Mouse (Mus musculus): ENCODE data around the gene Fgf8.

Fgf8 gene

DNA sequence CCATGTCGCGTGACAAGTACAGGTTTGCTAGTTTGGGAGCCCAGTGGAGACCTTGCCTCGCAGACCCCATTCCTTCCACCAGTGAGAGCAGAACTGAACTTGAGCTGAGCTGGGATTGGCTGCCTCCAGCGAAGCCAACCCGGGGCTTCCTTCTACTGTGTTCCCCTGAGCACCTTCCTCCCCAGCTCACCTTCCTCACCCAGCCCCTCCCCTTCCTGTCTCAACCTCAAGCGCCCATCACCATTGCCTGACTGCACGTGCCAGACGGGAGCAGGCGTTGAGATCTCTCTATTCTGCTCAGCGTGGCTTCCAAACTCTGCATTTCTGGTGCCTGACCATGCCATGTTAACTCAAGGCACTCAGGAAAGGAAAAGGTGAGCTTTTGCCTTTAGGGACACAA, 15.5 kb downstream of the Fgf8 start:
- no peak for DNase-seq (ENCODE audit: extremely low spot score)

DNA sequence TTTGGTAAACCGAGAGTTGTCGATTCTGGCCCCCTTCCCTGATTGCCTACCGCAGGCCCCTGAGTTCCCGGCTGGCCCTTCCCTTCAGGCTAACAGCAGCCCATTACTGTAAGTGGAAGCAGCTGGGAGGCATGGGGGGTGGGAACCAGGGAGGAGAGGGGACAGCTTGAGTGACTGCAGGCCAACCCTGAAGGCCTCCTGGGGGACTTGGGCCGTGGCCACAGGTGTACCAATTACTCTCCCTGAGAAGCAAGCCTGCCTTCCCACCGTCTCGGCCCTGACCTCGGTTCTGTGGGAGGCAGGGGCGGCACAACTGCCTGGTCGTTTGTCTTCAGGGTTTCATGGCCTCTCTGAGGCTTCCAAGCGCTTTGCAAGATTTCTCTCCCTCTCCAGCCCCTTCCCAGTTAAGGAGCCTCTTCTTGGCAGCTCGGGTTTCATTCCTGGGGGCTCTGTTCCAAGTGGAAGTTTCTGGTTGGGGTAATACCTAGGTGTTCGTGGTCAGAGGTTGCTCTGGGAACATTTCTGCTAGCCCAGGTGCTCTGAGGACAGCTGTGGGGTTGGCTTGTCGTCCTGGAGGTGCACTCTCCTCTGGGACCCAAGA, 16.9 kb downstream of the Fgf8 start:
- DNase-seq (ENCODE audit: extremely low spot score), result peak; percentile 29

DNA sequence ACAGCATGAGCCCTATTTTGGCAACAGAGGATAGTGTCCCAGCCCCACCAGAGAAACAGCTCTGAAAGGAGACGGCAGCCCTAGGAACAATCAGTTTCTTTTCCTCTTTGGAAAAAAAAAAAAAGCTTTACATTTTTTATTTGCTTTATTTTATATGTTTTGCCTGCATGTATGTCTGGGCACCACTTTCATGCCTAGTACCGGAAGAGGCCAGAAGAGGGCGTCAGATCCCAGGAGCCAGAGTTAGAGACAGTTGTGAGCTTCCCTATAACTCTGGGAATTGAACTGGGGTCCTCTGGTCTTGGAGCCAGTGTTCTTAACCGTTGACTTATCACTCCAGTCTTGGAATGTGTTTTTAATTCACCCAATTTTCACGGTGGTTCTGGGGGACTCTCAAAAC, 20.5 kb downstream of the Fgf8 start:
- DNase-seq (ENCODE audit: extremely low spot score), result no peak

DNA sequence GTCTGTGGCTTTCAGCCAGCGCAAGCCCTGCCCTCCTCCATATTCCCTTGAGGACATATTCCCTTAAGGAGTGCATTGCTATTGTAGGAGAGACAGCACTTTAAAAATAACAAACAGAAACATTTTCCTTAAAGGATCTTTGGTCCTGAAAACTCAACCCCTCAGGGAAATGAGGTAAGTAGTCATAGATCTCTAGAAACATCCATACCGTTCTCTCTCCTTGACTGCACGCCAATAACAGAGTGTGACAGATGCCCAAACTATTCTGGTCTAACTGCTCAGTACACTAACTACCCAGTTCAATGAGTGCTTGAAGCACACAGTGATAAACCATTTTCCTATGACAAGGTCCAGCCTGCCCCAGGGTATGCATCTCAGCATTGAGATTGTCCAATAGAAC, 24.4 kb downstream of the Fgf8 start:
- no peak for DNase-seq (ENCODE audit: extremely low spot score)

DNA sequence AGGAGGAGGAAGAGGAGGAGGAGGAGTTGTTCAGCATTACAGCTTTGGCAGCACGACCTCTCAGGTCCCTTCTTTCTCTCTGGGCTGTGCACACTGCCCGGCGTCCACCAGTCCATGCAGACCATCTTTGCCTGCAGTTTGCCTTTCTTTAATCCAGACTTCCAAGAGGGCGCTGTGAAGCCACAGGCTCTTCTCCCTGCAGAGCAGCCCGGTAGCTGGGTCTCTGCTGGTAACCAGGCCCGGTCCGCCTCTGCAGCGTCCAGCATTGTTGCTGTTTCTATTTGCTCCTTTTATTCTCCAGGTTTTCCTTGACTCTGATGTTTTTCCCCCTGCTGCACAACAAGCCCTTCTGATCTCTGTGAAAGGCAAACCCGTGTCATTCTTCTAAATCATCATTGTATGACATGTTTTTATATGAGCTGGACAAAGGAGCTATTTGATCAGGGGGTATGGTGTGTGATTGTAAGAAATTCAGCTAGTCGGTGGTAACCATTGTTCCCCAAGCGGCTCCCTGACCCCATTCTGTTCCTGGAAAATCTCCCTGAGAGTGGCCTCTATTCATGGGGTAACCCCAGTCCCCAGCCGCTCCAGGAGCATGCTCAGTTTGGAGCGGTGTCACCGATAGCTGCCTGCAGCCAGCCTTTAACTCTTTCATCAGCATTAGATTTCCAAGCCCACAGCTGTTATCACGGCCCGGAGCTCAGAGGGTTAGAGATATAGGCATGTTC, 25.1 kb downstream of the Fgf8 start:
- peak; percentile 69 for DNase-seq (ENCODE audit: extremely low spot score)

DNA sequence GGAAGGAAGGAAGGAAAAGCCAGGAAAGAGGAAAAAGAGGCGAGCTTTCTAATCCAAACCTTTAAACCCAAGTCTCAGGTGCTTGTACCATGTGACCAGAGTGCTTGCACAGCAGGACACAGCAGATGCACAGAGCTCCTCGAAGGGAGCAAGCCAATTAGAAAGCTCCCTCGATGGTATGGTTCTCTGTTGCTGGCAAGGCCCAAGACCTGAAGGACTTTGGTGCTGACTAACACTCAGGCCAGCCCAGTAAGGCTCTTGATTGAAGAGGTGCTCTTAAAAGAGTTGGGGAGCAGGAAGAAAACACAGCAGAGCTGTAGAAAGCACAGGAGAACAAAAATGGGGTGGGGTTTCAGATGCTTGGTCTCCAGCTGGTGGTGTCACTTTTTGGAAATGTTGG, 34.0 kb downstream of the Fgf8 start:
- no peak for DNase-seq (ENCODE audit: extremely low spot score)

DNA sequence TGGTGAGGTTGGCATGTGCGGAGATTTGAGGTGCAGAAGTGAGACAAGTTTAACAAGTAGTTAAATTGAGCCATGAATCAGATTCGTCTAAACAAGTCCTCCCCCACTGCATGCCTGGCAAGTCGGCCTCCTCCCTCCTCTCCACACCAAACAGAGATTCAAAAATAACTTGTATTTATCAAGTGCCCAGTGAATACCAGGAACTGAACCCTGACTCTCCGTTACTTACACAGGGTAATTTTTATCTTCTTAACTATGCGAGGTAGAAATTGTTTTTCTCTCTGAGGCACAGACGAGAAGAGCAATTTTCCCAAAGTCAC, 46.5 kb downstream of the Fgf8 start:
- DNase-seq (ENCODE audit: extremely low spot score), result no peak

DNA sequence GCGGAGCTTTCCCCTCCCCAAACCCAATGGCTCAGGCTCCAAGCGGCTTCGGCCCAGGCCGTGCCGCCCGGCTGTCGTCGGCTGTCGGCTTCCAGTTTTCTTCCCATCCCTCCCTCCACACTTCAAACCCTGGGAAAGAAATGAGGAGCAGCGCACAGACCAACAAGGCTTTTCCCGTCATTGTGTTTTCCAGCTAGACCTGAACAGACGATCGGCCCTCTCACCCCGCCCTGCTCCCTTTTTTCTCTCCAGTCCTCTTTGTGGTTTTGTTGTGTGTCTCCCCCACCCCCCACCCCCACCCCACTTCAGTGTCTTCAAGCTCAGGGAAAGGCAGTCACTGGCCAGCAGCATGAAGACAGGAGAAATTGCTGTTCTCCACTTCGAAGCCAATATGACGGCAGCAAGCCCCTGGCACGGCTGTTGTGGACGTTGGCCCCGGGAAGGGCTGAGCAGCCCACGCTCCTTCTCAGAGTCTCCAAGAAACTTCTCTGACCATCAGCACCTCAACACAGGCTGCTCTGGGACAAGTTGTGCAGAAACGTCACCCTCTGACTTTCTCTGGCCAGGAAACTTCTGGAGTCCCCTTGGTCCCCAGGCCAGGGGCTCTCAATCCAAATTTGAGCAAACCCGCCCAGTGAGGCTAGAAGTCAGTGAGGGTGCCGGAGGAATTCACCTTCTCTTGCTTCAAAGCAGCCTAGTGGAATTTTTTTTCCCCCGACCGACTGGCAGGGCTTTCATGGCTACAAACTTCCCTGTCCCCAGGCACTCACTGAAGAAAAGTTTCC, 47.0 kb downstream of the Fgf8 start:
- DNase-seq (ENCODE audit: extremely low spot score), result peak; percentile 34

DNA sequence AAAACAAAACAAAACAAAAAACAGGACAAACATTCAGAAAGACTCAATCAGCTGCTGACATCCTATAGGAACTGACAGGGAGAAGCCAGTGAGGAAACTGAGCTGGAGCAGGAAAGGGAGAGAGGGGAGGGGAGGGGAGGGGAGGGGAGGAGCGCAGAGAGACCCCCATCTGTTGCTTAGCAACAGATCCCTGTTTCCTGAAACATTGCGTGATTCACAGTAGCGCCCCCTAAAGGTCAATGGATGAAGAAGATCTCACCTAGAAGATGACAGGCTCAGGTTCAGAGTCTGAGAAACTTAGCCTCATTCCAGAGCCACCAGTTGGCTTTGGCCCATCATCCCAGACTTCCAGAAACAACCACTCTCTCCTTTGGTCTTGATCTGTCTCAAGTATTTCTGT, 48.7 kb downstream of the Fgf8 start:
- no peak for DNase-seq (ENCODE audit: extremely low spot score)

DNA sequence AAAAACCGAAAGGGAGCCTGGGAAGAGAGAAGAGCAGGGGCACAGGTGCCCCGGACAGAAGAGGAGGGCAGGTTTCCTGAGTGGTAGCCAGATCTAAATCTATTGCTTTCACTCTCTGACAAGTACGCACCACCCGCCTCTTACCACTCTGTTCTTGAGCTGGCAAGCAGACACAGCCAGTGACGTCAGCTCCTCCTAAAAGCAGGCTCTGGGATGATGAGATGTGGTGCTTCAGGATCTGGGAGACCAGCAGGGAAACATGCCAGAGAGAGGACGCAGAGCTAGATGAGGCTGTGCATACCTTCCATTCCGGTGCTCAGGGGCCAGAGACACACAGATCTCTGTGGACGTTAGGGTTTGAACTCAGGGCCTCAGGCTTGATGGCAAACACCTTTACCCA, 50.5 kb downstream of the Fgf8 start:
- DNase-seq (ENCODE audit: extremely low spot score), result no peak

DNA sequence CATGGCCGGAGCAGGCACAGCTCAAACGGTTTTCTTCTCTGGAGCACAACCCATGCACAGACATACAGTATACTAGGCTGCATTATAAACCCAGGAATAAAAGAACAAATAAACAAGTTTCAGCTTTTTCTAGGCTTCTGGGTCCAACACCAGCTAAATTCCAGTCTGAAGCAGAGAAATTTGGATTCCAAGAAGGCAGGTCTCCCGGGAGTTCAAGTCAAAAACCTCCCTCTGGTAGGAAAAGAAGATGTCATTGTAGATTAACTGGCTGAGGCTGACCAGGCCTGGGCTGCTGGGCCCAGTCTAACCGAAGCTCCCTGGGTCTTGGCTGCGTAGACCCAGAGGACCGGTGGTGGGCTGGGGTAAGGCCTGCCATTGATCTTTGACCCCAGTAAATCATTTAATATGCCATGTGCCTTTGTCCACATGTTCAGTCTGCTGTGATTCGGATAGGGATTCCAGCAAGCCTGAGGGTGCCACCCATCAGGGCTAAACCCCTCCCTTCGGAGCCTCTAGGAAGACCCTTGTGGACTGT, 51.6 kb downstream of the Fgf8 start:
- DNase-seq (ENCODE audit: extremely low spot score), result peak; percentile 23

DNA sequence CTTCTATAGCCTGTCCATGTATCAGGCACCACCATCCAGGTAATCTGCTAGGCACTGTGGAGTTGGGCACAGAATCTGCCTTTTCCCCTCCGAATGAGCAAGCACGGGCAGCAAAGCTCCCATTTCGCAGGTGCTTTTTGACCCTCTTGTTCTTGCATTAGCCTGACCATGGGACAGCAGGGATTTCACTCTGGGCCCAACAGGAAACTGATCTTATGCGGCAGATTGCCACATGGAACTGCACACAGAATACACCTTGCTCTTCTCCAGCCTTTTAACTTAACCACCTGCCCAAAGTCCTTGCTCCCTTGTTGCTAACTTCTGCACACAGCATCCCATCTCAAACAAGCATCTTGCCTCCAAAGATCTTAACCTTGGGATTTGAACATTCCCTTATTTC, 55.7 kb downstream of the Fgf8 start:
- DNase-seq (ENCODE audit: extremely low spot score), result no peak
